Mouse (Mus musculus): Measurements from ENCODE around the gene Cycs. TPM values are rescaled to one million over a fixed set of nuclear protein-coding genes. Genes with fewer than 3 reads are reported as not detected.
"Not testable (repeated sequence)": the region's sequence is repeated elsewhere in the genome, so short reads cannot be mapped to it uniquely, and the experiment has no call there.

Gene Cycs
- polyA plus RNA-seq, 1 experiment = not detected

DNA sequence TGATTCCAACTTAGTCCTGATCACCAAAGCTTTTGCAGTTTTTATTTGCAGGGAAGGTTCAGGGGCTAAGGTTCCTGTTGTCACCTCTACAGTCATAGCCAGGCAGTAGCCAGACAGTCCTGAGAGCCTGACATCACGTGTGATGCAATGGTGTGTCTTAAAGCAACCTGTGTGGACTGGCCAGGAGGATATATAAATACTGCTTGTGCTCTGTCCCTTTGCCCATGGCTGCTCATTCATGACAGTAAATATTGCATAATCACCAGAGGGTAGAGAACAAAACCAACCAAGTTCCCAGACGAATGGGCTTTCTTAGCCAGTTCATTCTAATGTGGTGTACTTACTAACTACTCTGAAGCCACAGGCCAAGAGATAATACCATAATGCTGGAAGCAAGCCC lies 21.1 kb upstream of the Cycs start:
- TF ChIP-seq CTCF (IDR thresholded peaks at IDR 0.05; ENCODE audit: insufficient read depth, low read depth, low read length) = no peak
- TF ChIP-seq POLR2A (IDR thresholded peaks at IDR 0.05; ENCODE audit: insufficient read depth, low read depth, low read length) = no peak
- Histone ChIP-seq H3K4me1 (ENCODE audit: control insufficient read depth, insufficient read depth, low read length) (no peaks in the 10 kb centered on the region), H3K27ac (ENCODE audit: insufficient read depth, low read depth, low read length) (no peak overlapping the region), H3K4me3 (ENCODE audit: insufficient read depth, low read depth, low read length) (no peak overlapping the region)
- WGBS = 72% methylated on average over 2 of the region's 2 CpGs

DNA sequence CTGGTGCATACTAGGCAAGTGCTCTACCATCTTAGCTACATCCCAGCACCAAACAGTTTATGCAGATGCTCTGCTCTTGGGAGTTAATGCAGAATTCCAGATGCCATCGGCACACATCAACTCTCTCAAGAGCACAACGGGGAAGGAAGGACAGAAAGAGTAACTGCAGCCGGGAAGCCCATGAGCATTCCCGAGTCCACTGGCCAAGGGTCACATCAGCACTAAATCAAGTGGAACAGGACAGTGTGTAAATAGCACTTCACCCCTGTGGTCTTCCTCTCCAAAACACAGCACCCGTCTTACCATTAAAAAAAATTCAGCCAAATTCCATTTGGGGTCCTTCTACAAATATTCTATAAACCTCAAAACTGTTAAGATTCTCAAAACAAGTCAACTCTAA lies 20.0 kb upstream of the Cycs start:
- WGBS = 88% methylated on average over 5 of the region's 5 CpGs
- no peak for TF ChIP-seq POLR2A (IDR thresholded peaks at IDR 0.05; ENCODE audit: insufficient read depth, low read depth, low read length)
- TF ChIP-seq CTCF (IDR thresholded peaks at IDR 0.05; ENCODE audit: insufficient read depth, low read depth, low read length) = no peak
- Histone ChIP-seq H3K27ac (ENCODE audit: insufficient read depth, low read depth, low read length) (no peak overlapping the region), H3K4me1 (ENCODE audit: control insufficient read depth, insufficient read depth, low read length) (no peaks in the 10 kb centered on the region), H3K4me3 (ENCODE audit: insufficient read depth, low read depth, low read length) (no peak overlapping the region)

GRCm38 (mm10) chr6:50585733-50586132 lies 19.4 kb upstream of the Cycs start:
- TF ChIP-seq POLR2A (IDR thresholded peaks at IDR 0.05; ENCODE audit: insufficient read depth, low read depth, low read length) (no peak), CTCF (IDR thresholded peaks at IDR 0.05; ENCODE audit: insufficient read depth, low read depth, low read length) (no peak)
- H3K4me1 ChIP-seq (ENCODE audit: control insufficient read depth, insufficient read depth, low read length) = no peaks in the 10 kb centered on the region
- no peak overlapping the region for H3K27ac ChIP-seq (ENCODE audit: insufficient read depth, low read depth, low read length)
- 84% methylated on average over 7 of the region's 7 CpGs for WGBS
- H3K4me3 ChIP-seq (ENCODE audit: insufficient read depth, low read depth, low read length) = no peak overlapping the region

DNA sequence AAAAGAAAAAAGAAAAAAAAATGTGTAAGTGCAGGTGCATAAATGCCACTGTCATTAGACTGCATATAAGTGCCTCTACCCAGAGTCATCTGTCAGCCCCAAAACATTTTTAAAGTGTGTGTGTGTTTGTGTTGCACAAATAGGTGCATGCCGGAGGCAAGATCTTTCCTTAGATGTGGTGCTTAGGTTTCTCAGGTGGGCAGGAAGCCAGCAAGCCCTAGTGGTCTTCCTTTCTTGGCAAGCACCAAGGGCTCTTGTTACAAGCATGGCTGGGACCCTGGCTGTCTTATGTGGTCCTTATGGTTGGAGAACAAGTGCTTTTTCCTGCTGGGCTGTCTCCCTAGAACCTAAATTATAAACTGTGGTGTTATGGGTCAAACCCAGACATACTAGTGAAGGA lies 5.3 kb upstream of the Cycs start:
- no peaks in the 10 kb centered on the region for H3K4me1 ChIP-seq (ENCODE audit: control insufficient read depth, insufficient read depth, low read length)
- no peak overlapping the region for H3K27ac ChIP-seq (ENCODE audit: insufficient read depth, low read depth, low read length)
- WGBS = 79% methylated on average over 1 of the region's 1 CpGs
- TF ChIP-seq CTCF (IDR thresholded peaks at IDR 0.05; ENCODE audit: insufficient read depth, low read depth, low read length) (no peak), POLR2A (IDR thresholded peaks at IDR 0.05; ENCODE audit: insufficient read depth, low read depth, low read length) (no peak)
- H3K4me3 ChIP-seq (ENCODE audit: insufficient read depth, low read depth, low read length) = no peak overlapping the region

GRCm38 (mm10) chr6:50566997-50567255 lies 588 bp upstream of the Cycs start:
- TF ChIP-seq CTCF (IDR thresholded peaks at IDR 0.05; ENCODE audit: insufficient read depth, low read depth, low read length) (no peak), POLR2A (IDR thresholded peaks at IDR 0.05; ENCODE audit: insufficient read depth, low read depth, low read length) (no peak)
- 2% methylated on average over 6 of the region's 6 CpGs for WGBS
- Histone ChIP-seq H3K4me1 (ENCODE audit: control insufficient read depth, insufficient read depth, low read length) (peaks cover 2% of the 10 kb centered on the region; the same call in 1 of the 2 replicates), H3K27ac (ENCODE audit: insufficient read depth, low read depth, low read length) (peak overlapping the region; percentile 93), H3K4me3 (ENCODE audit: insufficient read depth, low read depth, low read length) (peak overlapping the region; percentile 67)

DNA sequence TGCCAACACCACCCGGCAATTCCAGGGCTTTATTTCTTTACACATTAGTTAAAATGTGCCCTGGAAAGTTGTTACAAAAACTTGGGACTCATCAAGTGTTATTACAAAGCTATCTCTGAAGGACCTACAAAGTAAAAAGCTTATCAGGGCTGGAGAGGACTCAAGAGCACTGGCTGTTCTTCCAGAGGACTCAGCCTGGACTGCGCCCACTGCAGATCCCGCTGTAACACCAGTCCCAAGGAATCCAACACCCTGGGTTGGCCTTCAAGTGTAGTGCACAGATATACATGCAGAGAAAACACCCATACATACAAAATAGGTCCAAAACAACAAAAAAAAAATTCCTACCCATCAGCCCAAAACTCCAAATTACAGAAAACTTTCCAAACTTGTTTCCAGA lies 2.7 kb downstream of the Cycs start:
- Histone ChIP-seq H3K27ac (ENCODE audit: insufficient read depth, low read depth, low read length) (no peak overlapping the region), H3K4me3 (ENCODE audit: insufficient read depth, low read depth, low read length) (no peak overlapping the region), H3K4me1 (ENCODE audit: control insufficient read depth, insufficient read depth, low read length) (peaks cover 2% of the 10 kb centered on the region; the same call in 1 of the 2 replicates)
- TF ChIP-seq POLR2A (IDR thresholded peaks at IDR 0.05; ENCODE audit: insufficient read depth, low read depth, low read length) (no peak), CTCF (IDR thresholded peaks at IDR 0.05; ENCODE audit: insufficient read depth, low read depth, low read length) (no peak)
- 90% methylated on average over 3 of the region's 3 CpGs for WGBS

DNA sequence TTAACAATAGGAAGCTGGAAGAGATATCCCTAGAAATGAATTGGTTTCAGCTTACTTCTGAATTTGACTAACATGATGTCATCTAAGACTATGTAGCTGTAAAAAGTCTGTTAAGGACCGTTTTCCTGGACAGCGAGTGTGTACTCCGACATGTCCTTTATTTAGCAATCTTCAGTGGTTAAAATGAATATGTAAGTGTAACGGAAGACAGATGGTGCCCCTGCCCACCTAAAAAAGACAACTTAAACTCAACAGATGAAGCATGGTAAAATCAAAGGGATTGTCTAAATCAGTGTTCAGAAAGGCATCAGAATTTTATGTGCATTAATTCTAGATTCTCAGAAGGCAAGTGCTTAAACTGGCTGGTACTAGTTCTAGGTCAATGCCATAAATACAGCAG lies 3.9 kb downstream of the Cycs start:
- 95% methylated on average over 4 of the region's 4 CpGs for WGBS
- no peak overlapping the region for H3K4me3 ChIP-seq (ENCODE audit: insufficient read depth, low read depth, low read length)
- no peak for TF ChIP-seq POLR2A (IDR thresholded peaks at IDR 0.05; ENCODE audit: insufficient read depth, low read depth, low read length)
- TF ChIP-seq CTCF (IDR thresholded peaks at IDR 0.05; ENCODE audit: insufficient read depth, low read depth, low read length) = no peak
- peaks cover 2% of the 10 kb centered on the region; the same call in 1 of the 2 replicates for H3K4me1 ChIP-seq (ENCODE audit: control insufficient read depth, insufficient read depth, low read length)
- H3K27ac ChIP-seq (ENCODE audit: insufficient read depth, low read depth, low read length) = no peak overlapping the region

GRCm38 (mm10) chr6:50560776-50561175 lies 5.6 kb downstream of the Cycs start:
- Histone ChIP-seq H3K27ac (ENCODE audit: insufficient read depth, low read depth, low read length) (no peak overlapping the region), H3K4me1 (ENCODE audit: control insufficient read depth, insufficient read depth, low read length) (peaks cover 2% of the 10 kb centered on the region; the same call in 1 of the 2 replicates), H3K4me3 (ENCODE audit: insufficient read depth, low read depth, low read length) (no peak overlapping the region)
- no peak for TF ChIP-seq CTCF (IDR thresholded peaks at IDR 0.05; ENCODE audit: insufficient read depth, low read depth, low read length)
- no peak for TF ChIP-seq POLR2A (IDR thresholded peaks at IDR 0.05; ENCODE audit: insufficient read depth, low read depth, low read length)
- WGBS = 100% methylated on average over 1 of the region's 1 CpGs

DNA sequence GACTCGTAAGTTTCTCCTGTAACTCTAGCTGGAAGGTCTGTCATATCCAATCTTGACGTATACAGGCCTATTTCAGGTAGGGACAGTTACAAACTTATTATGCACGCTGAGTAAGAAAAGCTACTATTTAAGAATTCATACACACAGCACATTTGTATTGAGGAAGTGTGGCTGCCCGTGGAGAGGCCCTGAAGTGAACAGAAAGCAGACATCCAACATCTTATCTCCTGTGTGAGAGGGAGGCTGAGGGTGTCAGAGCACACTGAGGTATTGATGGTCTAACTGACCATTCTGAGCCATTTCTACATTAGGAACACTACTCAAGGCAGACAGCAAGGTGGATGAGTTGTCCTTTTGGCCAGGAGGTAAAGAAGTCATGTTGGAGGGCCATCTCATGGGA lies 7.5 kb downstream of the Cycs start:
- 85% methylated on average over 4 of the region's 4 CpGs for WGBS
- Histone ChIP-seq H3K4me3 (ENCODE audit: insufficient read depth, low read depth, low read length) (no peak overlapping the region), H3K27ac (ENCODE audit: insufficient read depth, low read depth, low read length) (no peak overlapping the region), H3K4me1 (ENCODE audit: control insufficient read depth, insufficient read depth, low read length) (no peaks in the 10 kb centered on the region)
- TF ChIP-seq POLR2A (IDR thresholded peaks at IDR 0.05; ENCODE audit: insufficient read depth, low read depth, low read length) (no peak), CTCF (IDR thresholded peaks at IDR 0.05; ENCODE audit: insufficient read depth, low read depth, low read length) (no peak)

DNA sequence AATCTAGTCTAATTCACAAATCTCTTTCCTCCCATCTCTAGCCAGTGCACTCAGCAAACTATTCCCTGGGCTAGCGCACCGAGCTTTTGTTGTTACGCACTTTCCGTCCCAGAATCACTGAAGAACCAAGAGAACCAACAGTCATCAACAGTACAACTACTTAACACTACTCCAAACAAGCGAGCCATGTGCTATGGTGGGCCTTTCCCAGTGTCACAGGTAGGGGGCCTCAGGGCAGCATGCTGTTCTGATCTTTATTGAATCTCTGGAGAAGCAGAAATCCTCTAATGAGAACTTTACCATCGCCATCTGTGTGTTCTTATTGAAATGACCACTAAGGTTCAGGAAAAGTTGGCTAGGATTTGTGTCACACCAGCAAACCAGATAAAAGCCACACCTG lies 8.8 kb downstream of the Cycs start:
- Histone ChIP-seq H3K4me3 (ENCODE audit: insufficient read depth, low read depth, low read length) (no peak overlapping the region), H3K4me1 (ENCODE audit: control insufficient read depth, insufficient read depth, low read length) (no peaks in the 10 kb centered on the region), H3K27ac (ENCODE audit: insufficient read depth, low read depth, low read length) (no peak overlapping the region)
- 90% methylated on average over 6 of the region's 6 CpGs for WGBS
- TF ChIP-seq CTCF (IDR thresholded peaks at IDR 0.05; ENCODE audit: insufficient read depth, low read depth, low read length) (no peak), POLR2A (IDR thresholded peaks at IDR 0.05; ENCODE audit: insufficient read depth, low read depth, low read length) (no peak)

DNA sequence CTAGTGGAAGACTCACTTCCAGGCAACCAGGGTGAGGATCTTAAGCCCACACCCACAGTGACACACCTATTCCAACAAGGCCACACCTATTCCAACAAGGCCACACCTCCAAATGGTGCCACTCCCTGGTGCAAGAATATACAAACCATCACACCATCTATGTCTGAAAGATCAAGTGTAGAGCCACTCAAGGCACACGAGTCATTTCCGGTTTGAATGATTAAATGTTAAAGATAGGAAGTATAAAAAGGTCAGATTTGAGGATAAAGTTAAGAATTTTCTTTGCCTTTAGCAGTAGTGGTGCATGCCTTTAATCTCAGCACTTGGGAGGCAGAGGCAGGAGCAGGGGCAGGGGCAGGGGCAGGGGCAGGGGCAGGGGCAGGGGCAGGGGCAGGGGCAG lies 12.1 kb downstream of the Cycs start:
- H3K4me3 ChIP-seq (ENCODE audit: insufficient read depth, low read depth, low read length); H3K4me1 ChIP-seq (ENCODE audit: control insufficient read depth, insufficient read depth, low read length); H3K27ac ChIP-seq (ENCODE audit: insufficient read depth, low read depth, low read length): not testable (repeated sequence)
- WGBS = 89% methylated on average over 2 of the region's 2 CpGs
